Mouse (Mus musculus) heart, embryonic 15.5 days (tissue): ENCODE measurements around the gene Prg3. TPM values are rescaled to one million over a fixed set of nuclear protein-coding genes. Genes with fewer than 3 reads are reported as not detected.
A peak's percentile ranks its signal among the peaks of the same experiment; 100 is the strongest.

Experiments
- ATAC-seq: fragments of 200-750 bp; cut with Nextera tagmentation; replicated peaks from 2 replicates; pipeline ENCODE4 v1.8.0; 2017; ENCODE audit warnings: low read depth, moderate TSS enrichment; ENCODE audit not compliant: insufficient number of reproducible peaks, insufficient read depth, low FRiP score
- H3K27ac ChIP-seq: fragments of 300-500 bp; sonication (generic); 2 replicates; pipeline ENCODE4 v1.5.1; 2015; ENCODE audit warnings: mild to moderate bottlenecking, inconsistent platforms
- H3K27me3 ChIP-seq: fragments of 300-500 bp; sonication (generic); 2 replicates; pipeline ENCODE4 v1.6.1; 2015; ENCODE audit warnings: inconsistent platforms
- H3K36me3 ChIP-seq: fragments of 300-500 bp; sonication (generic); 2 replicates; pipeline ENCODE4 v1.6.1; 2015; ENCODE audit warnings: mild to moderate bottlenecking, inconsistent platforms
- H3K4me1 ChIP-seq: fragments of 300-500 bp; sonication (generic); replicated peaks from 2 replicates; pipeline ENCODE4 v1.6.1; 2015; ENCODE audit warnings: inconsistent platforms
- H3K4me2 ChIP-seq: fragments of 300-500 bp; sonication (generic); 2 replicates; pipeline ENCODE4 v1.6.1; 2015; ENCODE audit warnings: inconsistent platforms, mild to moderate bottlenecking, moderate library complexity
- H3K4me3 ChIP-seq: fragments of 300-500 bp; sonication (generic); 2 replicates; pipeline ENCODE4 v1.5.1; 2015; ENCODE audit warnings: mild to moderate bottlenecking, inconsistent platforms
- H3K9ac ChIP-seq: fragments of 300-500 bp; sonication (generic); 2 replicates; pipeline ENCODE4 v1.6.1; 2015; ENCODE audit warnings: mild to moderate bottlenecking, inconsistent platforms
- H3K9me3 ChIP-seq: fragments of 300-500 bp; sonication (generic); replicated peaks from 2 replicates; pipeline ENCODE4 v1.6.1; 2016; ENCODE audit warnings: inconsistent platforms
- WGBS: fragments of 180-500 bp; shearing (Covaris S2); methylation state at CpG from one replicate; pipeline ENCODE4 v1.1.7; 2015; ENCODE audit warnings: mixed read lengths; 5-methylcytosine and 5-hydroxymethylcytosine counted together
- polyA plus RNA-seq: library from polyadenylated mRNA; unstranded; fragments of >200 nt; fragmentation: Nextera tagmentation; extraction: Ambion mirVana; gene quantifications from 2 replicates; pipeline ENCODE4 v1.2.1, GENCODE M21; 2015

Prg3 gene
- polyA plus RNA-seq, 1 experiment from 2014 or later, result not detected

DNA sequence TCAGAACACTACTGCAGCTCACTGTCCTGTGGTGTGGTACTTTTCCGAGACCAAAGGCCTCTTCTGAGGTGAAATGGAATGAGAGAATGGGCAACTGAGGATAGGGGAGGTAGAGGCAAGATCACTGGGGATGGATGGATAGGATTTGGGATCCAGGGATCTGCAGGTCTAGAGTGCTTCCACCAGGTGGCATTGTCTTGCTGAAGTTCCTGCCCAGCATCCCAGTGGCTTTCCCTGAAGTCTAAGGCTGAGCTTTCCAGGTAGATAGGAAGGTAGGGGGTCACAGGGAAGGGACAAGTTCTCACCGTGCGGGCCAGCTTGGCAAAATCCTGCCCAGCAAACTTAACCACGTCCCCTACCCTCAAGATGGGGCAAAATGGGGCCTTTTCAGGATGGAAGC lies 34.0 kb downstream of the Prg3 start:
- Histone ChIP-seq H3K36me3 (no peaks in the 10 kb centered on the region), H3K9ac (no peak overlapping the region), H3K9me3 (no peaks in the 10 kb centered on the region), H3K4me2 (no peak overlapping the region), H3K4me1 (no peaks in the 10 kb centered on the region), H3K27me3 (no peaks in the 10 kb centered on the region), H3K27ac (no peak overlapping the region), H3K4me3 (no peak overlapping the region)
- ATAC-seq, result no peak
- 16% methylated on average over 4 of the region's 4 CpGs for WGBS

DNA sequence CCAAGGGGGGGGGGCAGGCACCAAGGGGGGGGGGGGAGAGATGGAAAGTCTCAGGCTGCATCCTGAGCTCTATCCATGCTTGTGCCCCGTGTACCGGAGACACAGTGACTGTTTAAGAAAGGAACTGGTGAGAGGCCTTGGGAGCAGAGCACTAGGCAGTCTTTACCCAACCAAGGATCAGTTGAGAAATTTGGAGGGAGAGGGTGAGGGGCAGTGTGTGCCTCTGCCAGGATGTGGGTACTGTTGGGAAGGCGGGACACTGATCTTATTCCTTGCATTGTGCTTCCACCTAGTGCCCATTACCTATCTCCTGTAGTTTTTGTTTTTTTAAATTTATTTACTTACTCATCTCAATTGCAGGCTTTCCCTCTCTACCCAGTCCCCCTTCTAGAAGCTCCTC lies 38.2 kb downstream of the Prg3 start:
- no peaks in the 10 kb centered on the region for H3K36me3 ChIP-seq
- H3K4me2 ChIP-seq, result no peak overlapping the region
- no peak overlapping the region for H3K27ac ChIP-seq
- 67% methylated on average over 3 of the region's 3 CpGs for WGBS
- no peaks in the 10 kb centered on the region for H3K4me1 ChIP-seq
- no peaks in the 10 kb centered on the region for H3K27me3 ChIP-seq
- no peak overlapping the region for H3K4me3 ChIP-seq
- ATAC-seq, result no peak
- no peak overlapping the region for H3K9ac ChIP-seq
- no peaks in the 10 kb centered on the region for H3K9me3 ChIP-seq

DNA sequence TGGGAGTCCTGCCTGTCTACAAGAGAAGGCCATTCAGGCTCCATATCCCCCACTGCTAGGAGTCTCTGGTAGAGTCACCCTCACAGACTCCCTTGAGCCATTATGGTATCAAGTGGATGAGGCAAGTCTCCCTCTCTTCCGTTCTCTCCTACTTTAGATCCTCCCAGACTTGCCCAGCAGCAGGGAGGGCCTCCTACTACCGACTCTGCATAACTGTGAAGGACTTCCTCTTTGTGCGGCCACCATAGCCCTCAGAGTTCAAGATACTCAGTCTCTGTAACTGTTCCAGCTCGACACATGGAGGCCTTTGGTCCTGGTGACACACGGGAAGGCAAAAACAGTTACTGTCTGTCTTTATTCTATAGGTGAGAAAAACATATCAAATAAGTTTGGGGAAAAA lies 39.3 kb downstream of the Prg3 start:
- Histone ChIP-seq H3K9me3 (no peaks in the 10 kb centered on the region), H3K9ac (no peak overlapping the region), H3K27ac (no peak overlapping the region), H3K4me1 (no peaks in the 10 kb centered on the region), H3K4me2 (no peak overlapping the region), H3K27me3 (no peaks in the 10 kb centered on the region), H3K36me3 (no peaks in the 10 kb centered on the region), H3K4me3 (no peak overlapping the region)
- 54% methylated on average over 5 of the region's 5 CpGs for WGBS
- no peak for ATAC-seq

GRCm38 (mm10) chr2:85029897-85030296 lies 41.9 kb downstream of the Prg3 start:
- H3K27me3 ChIP-seq, result no peaks in the 10 kb centered on the region
- 56% methylated on average over 6 of the region's 6 CpGs for WGBS
- no peak overlapping the region for H3K4me2 ChIP-seq
- no peak overlapping the region for H3K9ac ChIP-seq
- ATAC-seq, result no peak
- no peaks in the 10 kb centered on the region for H3K9me3 ChIP-seq
- no peaks in the 10 kb centered on the region for H3K36me3 ChIP-seq
- no peak overlapping the region for H3K27ac ChIP-seq
- H3K4me1 ChIP-seq, result no peaks in the 10 kb centered on the region
- H3K4me3 ChIP-seq, result no peak overlapping the region

GRCm38 (mm10) chr2:85030989-85031388 lies 43.0 kb downstream of the Prg3 start:
- Histone ChIP-seq H3K9ac (no peak overlapping the region), H3K4me1 (no peaks in the 10 kb centered on the region), H3K4me2 (no peak overlapping the region), H3K9me3 (no peaks in the 10 kb centered on the region), H3K27ac (no peak overlapping the region), H3K36me3 (no peaks in the 10 kb centered on the region), H3K4me3 (no peak overlapping the region), H3K27me3 (no peaks in the 10 kb centered on the region)
- WGBS, result 58% methylated on average over 6 of the region's 6 CpGs
- ATAC-seq, result no peak

GRCm38 (mm10) chr2:85033121-85033520 lies 45.1 kb downstream of the Prg3 start:
- H3K4me2 ChIP-seq, result no peak overlapping the region
- H3K27me3 ChIP-seq, result no peaks in the 10 kb centered on the region
- H3K36me3 ChIP-seq, result no peaks in the 10 kb centered on the region
- no peak overlapping the region for H3K9ac ChIP-seq
- 72% methylated on average over 2 of the region's 2 CpGs for WGBS
- no peak overlapping the region for H3K4me3 ChIP-seq
- no peak overlapping the region for H3K27ac ChIP-seq
- no peaks in the 10 kb centered on the region for H3K9me3 ChIP-seq
- no peak for ATAC-seq
- H3K4me1 ChIP-seq, result peaks cover 8% of the 10 kb centered on the region

GRCm38 (mm10) chr2:85034169-85034568 lies 46.2 kb downstream of the Prg3 start:
- Histone ChIP-seq H3K27ac (no peak overlapping the region), H3K9me3 (no peaks in the 10 kb centered on the region), H3K4me2 (no peak overlapping the region), H3K4me1 (peaks cover 14% of the 10 kb centered on the region), H3K27me3 (no peaks in the 10 kb centered on the region), H3K9ac (no peak overlapping the region), H3K36me3 (no peaks in the 10 kb centered on the region), H3K4me3 (no peak overlapping the region)
- no peak for ATAC-seq
- 75% methylated on average over 7 of the region's 7 CpGs for WGBS

DNA sequence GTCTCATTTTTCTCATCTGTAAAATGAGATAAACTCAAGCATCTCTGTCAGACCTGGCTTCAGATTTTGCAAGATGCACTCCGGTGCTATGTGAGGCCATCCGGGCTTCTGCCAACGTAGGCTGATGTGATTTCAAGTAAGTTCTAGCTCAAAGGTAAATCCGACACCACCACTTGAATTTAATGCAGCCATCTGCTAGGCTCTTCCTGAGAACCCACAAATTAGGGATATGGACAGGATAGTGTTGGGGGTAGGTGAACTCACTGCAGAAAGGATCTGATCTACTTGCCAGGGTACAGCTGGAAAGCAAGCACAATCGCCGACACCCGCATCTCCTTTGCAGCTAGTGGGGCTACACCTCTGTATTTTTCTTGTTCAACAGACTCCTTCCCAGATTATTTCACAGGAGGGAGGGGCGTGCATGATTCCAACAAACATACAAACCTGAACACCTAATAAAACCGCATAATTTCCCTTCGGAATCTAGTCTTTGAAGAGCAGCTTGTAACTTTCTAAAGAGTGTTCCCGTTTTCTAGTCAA lies 48.6 kb downstream of the Prg3 start:
- 7% methylated on average over 11 of the region's 11 CpGs for WGBS
- H3K9me3 ChIP-seq, result no peaks in the 10 kb centered on the region
- H3K9ac ChIP-seq, result peak overlapping the region; percentile 81
- peak overlapping the region; percentile 73 for H3K4me3 ChIP-seq
- peaks cover 14% of the 10 kb centered on the region for H3K4me1 ChIP-seq
- peaks cover 23% of the 10 kb centered on the region for H3K36me3 ChIP-seq
- H3K27me3 ChIP-seq, result no peaks in the 10 kb centered on the region
- H3K4me2 ChIP-seq, result peak overlapping the region; percentile 70
- H3K27ac ChIP-seq, result peak overlapping the region; percentile 62; the same call in 1 of the 2 replicates
- ATAC-seq, result no peak; the same call in 1 of the 2 replicates

DNA sequence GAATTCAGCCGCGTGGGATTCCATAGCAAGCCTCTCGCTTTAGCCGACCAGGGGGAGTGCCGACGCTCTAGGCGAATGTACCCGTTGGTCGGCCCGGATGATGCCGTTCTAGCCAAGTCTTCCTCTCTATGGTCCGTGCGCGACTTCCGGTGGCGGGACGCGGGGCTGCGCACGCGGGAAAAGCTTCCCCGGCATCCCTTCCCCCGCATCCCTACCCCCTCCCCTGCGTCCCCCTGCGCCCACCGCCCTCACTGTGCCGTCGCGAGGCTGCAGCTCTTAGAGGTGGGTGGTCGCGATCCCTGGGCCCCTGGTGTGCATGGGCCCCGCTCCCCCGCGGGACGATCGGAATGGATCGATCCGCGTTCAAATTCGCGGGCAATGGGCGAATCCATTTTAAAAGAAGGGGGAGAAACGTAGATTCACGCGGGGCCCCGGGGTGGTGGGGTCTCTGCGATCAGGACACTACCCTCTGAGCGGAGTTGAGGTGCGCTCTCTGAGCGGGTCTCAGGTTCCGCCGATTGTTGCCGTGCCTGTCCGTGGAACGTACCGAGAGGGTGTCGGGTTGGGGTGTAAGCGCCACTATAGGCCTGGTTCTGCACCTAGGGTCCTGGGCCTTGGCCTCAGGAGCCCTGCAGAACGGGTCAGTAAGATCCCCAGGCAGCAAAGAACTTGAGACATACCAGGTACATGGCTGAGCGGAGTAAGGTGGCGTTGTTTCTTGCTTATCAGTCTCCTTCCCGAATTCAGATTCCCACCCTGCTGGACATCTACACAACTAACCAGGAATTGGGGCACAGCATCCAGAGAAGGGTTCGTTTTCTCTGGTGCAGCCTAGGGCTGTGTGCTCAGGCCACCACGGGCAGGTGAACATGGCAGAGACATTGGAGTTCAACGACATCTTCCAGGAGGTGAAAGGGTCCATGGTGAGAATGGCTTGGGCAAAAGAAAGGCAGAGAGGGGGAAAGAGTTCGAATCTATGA lies 49.3 kb downstream of the Prg3 start, which contains the start of the genes Ssrp1 and P2rx3:
TSS of gene Ssrp1 (plus strand) at position 188 of the 980 bp plus-strand sequence.
TSS of gene P2rx3 (minus strand) at position 416 of the 980 bp plus-strand sequence.
- Histone ChIP-seq H3K4me1 (peaks cover 14% of the 10 kb centered on the region), H3K27ac (peak within 1 kb of the TSS; percentile 62), H3K9me3 (no peaks in the 10 kb centered on the region), H3K36me3 (peaks cover 30% of the 10 kb centered on the region), H3K4me3 (peak within 1 kb of the TSS; percentile 73), H3K4me2 (peak within 1 kb of the TSS; percentile 70), H3K9ac (peak within 1 kb of the TSS; percentile 81), H3K27me3 (no peaks in the 10 kb centered on the region)
- ATAC-seq, result peak; percentile 92
- under 1% methylated on average over 66 of the region's 66 CpGs for WGBS

- H3K4me3 ChIP-seq, result peak overlapping the region; percentile 73
- no peaks in the 10 kb centered on the region for H3K9me3 ChIP-seq
- H3K27me3 ChIP-seq, result no peaks in the 10 kb centered on the region
- H3K4me1 ChIP-seq, result peaks cover 14% of the 10 kb centered on the region
- peak overlapping the region; percentile 81; the same call in 1 of the 2 replicates for H3K9ac ChIP-seq
- H3K27ac ChIP-seq, result no peak overlapping the region
- H3K4me2 ChIP-seq, result peak overlapping the region; percentile 70
- 79% methylated on average over 13 of the region's 13 CpGs for WGBS
- peaks cover 40% of the 10 kb centered on the region for H3K36me3 ChIP-seq
- no peak for ATAC-seq
Measured at GRCm38 (mm10) chr2:85038336-85038735, 50.3 kb downstream of the Prg3 start.
